Mouse (Mus musculus): ENCODE measurements at regions not wholly inside any gene's neighbourhood (a gene's known extent, or its start where the extent isn't known, plus 50 kb on each side); places are given as distances from the start of the nearest gene placed in this dataset.
"Not testable (repeated sequence)": the region's sequence is repeated elsewhere in the genome, so short reads cannot be mapped to it uniquely, and the experiment has no call there.

DNA sequence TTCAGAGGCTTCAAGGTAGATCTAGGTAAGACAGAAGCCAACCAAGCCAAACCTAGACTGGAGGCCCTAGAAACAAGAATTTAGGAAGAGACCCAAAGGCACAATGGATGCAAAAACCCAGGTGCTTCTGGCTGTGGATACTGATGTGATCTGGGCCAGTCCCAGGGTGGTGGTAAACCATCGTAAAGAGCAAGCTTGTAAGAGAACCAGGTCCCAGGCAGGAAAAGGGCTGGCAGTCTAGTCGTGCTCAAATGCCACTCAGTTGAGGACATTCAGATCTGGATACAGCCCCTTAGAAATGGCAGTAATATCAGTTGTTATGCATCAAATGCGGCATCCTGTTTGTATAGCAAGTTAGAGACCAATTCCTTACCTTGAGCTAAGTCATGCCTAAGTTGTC lies 175.5 kb upstream of the Pkdcc start:
- no peak for DNase-seq (ENCODE audit: low read depth, low spot score)

DNA sequence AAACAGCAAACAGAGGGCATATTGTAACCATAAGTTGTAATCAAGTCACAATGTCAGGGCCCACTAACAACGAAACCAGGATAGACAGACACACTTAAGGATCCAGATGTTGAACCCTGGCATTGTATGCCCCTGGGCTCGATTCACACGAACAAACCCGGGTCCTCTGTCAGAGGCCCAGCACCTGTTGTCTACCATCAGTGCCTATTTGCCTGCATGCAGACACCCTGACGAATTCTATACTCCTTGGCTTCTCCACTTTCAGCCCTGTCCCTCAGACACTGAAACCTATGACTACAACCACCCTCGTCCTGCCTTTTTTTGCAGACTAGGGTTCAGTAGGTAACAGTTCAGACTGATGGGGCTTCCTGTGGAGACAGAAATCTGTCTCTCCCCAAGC lies 170.6 kb upstream of the Pkdcc start:
- DNase-seq (ENCODE audit: low read depth, low spot score), result no peak

DNA sequence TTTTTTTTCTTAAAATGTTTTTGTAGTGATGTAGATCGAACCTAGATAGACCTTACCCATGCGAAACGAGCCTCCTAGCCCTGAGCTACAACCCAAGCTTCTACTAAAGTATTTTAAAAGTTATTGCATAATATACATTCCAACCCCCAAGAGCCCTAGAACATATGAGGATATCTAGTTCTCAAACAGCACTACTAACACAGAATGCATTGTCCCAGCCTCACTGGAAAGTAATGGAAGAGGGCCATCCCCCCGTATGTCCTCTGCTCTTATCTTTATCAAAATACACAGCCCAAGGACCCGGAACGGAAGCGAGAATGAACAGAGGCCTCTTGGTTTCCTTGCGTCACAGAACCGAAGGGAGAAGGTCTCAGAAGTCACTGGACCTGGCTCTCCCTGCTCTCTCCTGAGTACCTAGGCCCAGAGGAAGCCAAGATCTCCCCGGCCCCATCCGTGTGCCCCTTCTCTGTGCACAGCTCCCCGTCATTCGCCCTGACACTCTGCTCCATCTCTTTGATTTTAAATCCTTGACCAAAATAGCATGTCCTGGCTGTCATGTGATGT lies 165.0 kb upstream of the Pkdcc start:
- no peak for DNase-seq (ENCODE audit: low read depth, low spot score)

DNA sequence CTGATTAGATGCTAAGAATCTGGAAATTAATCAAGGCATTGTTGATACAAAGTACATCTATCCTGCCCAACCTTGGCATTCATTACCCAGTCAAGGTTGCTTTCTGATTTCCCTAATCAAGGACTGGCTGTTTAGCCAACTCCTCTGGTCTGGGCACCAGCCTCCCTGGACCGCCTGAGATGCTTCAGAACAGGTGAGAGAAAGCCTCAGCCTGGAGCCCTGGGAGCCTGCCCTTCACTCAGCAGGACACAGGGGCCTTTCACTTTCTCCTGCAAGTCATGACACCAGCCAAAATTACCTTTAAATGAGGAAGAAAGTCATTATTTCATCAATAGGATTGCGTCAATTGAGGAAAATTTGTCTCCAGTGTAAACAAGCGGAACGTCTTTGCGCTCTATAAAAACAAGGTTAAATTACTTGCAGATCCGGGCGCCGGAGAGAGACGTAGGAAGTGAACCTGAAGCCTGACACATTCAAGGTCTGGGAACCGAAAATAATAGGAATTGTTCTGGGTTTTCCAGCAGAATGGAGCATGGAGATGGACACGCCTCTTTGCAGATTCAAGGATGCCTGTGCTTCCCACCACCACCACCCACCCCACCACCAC lies 164.4 kb upstream of the Pkdcc start:
- DNase-seq (ENCODE audit: low read depth, low spot score), result no peak

DNA sequence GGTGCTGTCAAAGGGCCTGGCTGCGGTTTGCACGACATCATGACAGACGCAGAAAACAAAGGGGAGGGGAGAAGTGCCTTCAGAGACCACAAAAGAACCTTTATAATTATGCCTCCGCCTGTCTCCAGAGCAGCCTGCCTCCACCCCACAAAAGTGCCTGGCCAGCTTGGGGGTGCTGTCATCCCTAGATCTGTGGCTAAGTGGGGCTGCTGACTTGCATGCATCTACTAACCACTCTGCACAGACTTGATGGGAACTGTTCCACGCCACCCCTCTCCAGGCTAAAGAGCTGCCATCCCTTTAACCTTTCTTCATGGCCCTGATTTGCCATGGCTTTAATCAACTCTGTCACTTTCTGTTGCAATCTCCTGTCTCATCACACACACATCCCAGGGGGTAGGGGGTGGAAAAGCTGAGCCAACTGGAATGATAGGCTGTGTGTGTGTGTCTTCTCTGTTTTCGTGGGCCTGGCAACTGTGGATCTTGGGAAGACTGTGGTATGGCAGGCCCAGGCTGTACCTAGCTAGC lies 162.4 kb upstream of the Pkdcc start:
- DNase-seq (ENCODE audit: low read depth, low spot score), result no peak

DNA sequence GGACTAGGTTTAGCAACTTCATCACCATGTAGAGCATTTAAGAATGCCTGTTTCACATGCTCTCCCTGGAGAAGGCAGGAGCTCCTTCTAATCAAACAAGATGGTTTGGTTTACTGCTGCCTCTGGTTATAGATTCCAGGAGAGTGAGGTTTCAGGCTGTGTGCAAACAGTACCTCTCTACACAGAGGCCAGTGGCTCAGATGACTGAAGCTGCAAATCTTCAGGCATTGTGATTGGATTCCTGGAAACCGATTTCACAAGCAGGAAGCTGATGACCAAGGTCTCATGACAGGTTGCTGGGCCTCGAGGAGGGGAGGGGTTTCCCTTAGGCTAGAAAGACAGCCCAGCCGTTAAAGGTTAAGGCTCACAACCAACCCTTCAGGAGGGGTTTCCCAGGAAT lies 157.3 kb upstream of the Pkdcc start:
- no peak for DNase-seq (ENCODE audit: low read depth, low spot score)

DNA sequence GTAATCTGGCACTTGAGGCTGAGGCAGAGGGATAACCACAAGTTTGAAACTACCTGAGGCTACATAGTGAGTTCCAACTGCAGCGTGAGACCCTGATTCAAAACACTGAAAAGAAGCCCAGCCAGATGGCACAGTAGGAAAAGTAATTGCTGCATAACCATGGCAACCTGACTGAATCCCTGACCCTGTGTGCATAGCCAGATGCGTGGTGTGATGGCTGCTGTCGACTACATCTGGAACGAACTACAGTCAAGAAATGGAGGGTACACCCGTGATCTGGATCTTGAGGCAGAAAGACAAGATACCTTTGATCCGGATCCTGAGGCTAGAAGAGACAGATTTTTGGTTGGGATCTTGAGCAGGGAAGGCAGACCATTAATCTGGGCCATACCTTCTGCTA lies 153.2 kb upstream of the Pkdcc start:
- DNase-seq (ENCODE audit: low read depth, low spot score), result no peak

DNA sequence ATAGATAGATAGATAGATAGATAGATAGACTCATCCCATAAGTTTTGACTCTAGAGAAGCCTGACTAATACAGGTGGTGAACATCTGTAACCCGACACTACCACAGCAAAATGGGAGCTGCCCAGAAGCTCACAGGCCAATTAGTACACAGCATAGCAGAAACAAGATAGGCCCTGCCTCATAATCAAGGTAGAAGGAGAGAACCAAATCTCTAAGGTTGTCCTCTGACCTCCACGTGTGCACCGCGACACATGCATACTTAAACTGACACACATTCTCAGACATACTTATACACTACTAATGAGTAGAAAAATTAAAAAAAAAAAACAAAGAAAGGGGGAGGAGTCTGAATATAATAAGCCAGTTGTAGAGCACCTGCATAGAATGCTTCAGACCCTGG lies 151.2 kb upstream of the Pkdcc start:
- DNase-seq (ENCODE audit: low read depth, low spot score), result no peak

DNA sequence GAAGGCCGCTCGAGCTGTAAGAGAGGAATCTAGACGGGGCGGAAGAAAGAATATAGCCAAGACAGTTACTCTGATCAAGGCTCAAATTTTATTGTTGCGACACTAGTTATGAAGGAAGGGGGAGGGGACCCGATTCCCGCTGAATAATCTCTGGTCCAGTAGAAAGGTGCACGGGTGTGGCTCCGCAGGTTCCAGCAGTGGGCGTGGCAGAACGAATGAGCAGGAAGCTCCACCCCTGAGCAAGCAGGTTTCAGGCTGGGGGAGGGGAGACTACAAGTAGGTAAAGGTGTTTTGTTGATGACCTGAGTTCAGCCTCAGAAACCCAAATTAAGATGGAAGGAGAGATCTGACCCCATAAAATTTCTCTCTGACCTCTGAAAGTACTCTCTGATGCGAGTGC lies 150.7 kb upstream of the Pkdcc start:
- DNase-seq (ENCODE audit: low read depth, low spot score), result not testable (repeated sequence)

DNA sequence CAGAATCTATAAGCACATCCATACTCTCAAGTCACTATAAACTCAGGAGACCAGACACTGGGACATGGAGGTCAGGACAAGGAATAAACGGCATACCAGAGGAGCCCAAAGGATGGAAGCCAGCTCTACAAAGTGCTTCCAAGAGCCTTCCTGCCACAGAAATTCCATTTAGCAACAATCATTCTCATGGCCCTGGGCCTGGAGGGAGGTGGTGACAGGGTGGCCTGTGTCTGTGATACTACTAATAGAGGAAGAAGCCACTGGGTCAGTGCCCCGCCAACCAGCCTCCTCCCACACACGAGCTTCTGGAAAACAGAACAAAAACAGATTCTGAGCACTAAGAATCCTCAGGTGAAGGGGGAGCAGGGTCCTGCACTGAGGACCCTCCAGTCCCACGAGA lies 145.8 kb upstream of the Pkdcc start:
- DNase-seq (ENCODE audit: low read depth, low spot score), result no peak

DNA sequence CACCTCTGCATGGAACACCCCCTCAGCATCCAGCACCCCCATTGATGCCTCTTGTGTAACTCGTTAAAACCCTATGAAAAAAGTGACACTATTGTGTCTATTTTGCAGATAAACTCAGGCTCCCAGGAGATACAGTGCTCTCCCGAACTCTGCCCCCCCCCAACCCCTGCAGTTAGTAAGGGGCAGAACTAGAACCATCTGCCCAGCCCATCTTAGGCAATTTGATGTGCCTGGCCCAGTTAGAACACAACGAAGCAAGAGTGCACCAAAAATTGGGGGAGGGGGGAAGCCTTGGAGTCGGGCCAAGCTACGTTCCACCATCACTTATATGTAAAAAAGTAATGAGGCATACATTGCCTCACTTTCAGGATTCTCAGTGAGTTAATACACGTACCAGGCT lies 143.3 kb upstream of the Pkdcc start:
- no peak for DNase-seq (ENCODE audit: low read depth, low spot score)

DNA sequence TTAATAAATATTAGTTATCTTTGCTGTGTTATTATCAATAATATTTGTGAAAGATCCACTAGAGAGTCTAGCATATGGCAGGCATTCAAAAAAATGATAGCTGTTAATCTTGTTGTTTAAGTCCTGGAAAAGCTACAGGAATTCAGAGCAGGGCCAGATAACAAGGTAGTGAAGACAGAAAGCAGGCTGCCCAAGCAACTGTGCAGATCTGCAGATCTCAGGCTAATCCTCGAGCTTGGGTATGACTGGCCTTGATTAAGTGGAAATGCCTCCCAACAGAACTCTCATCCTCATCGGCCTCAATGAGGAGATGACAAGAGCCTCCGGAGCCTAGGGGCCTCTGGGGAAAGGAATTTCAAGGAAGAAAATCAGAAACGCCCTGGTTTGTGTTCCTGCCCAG lies 142.9 kb upstream of the Pkdcc start:
- no peak for DNase-seq (ENCODE audit: low read depth, low spot score)

DNA sequence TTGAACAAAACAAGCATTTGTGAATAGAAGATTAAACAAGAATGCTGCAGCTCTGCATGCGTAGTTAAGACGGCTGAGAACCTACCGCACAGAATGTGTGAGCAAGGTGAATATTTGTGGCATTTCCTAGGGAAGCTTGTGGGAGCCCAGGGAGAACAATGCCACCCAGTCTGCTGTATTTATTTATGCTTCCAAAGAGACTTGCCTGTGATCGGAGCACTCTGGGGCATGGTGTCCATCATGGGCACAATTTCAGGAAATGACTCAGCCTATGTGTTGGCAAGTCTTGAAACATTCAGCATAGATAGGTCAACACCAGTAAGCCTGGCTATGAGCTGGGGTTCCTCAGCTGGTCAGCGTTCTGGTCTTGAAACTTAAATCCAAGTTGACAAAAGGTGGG lies 140.2 kb upstream of the Pkdcc start:
- DNase-seq (ENCODE audit: low read depth, low spot score), result no peak

DNA sequence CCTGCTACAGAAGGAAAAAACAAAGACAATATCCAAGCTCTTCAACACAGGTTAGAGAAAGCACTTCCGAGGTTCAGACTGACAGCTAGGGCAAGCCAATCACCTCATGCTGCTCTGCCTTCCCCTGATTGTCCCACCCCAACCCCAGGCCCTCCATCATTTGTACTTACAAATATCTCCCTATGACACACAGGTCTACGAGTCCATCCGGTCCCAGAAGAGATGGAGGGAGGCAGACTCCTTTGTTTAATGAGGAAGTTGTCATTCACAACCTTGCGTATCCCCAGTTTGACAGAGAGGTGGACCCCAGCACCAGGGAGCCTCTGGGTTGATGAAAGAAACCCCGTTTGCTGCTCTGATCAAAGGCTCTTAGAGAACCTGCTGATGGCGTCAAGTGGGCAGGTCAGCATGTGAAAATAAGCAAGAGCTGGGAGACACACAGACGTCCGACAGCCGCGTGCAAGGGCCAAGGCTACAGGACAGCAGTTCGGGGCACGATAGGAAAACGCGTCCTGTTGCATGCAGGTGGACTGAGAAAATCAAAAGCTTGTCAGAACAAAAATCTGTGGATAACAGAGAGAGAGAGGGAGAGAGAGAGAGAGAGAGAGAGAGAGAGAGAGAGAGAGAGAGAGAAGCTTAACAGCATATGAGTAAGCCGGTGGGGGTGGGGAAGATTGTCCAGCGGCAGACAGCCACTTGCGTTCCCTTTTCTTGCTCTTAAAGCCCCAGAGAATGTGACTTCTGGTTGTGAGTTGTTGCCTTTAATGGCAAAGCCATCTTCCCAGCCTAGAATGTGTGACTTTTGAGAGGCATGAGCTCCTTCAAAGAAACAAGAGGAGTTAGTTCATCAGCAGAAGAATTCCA lies 137.1 kb upstream of the Pkdcc start:
- DNase-seq (ENCODE audit: low read depth, low spot score), result no peak

DNA sequence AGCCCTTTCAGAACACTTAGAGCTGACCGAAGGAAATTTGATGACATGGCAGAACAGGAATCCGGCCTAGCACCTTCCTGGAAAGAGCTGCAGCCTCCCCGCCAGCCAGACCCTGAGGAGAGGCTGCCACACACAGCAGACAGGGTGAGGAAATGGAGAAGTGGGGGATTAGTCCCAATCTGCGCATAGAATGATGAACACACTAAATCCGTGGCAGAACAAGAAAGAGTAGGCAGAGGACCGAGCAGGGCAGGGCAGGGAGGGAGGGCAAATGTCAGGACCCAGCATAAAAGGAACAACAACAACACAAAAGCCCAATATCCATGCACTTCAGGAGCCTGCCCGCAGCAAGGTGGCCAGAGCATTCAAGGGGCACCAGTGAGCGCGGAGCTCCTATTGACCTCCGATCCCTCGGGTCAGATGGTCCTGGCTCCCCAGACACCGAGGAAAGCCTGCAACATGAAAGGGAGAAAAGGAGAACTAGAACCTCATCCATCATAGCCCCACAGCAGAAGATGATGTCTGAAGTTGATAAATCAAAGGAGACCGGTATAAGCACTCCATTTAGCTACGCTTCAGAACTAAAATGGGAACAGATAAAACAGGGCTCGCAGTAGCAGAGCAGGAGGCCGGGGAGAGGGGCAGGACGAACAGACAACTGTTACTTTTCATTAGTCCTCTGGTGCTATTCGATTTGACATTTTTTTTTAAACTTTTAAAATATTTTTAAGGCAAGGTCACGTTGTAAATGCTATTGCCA lies 136.3 kb upstream of the Pkdcc start:
- no peak for DNase-seq (ENCODE audit: low read depth, low spot score)

DNA sequence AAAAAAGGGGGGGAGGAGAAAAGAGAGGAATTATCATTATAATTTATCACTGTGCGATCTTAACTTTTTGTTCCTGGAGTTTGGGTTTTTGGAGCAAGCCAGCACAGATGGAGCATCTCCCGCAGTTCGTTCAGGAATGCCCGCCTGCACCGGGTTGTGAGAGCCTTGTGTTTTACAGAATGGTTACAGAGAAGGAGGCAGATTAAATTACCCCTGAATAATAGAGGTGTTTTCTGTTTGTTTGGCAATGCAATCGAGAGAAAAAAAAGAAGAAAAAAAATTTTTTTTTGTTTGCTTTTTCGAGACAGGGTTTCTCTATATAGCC lies 135.8 kb upstream of the Pkdcc start:
- DNase-seq (ENCODE audit: low read depth, low spot score), result no peak

DNA sequence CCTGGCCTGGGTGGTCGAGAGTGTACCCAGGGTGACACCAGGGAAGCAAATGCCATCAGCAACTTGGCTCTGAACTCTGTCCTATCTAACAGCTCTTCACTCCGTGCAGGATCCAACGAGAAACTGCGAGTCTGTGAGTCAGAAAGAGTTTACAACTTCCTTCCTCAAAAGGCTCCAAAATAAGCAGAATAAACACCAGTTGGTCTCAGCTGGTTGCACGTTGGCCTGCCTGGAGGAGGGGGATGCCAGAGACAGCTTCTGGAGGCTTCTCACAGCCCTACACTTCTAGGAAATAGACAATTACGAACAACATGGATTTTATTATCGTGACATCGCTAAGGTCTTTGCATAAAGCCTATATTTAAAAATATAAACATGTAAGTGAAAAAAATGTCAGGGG lies 133.4 kb upstream of the Pkdcc start:
- DNase-seq (ENCODE audit: low read depth, low spot score), result no peak

DNA sequence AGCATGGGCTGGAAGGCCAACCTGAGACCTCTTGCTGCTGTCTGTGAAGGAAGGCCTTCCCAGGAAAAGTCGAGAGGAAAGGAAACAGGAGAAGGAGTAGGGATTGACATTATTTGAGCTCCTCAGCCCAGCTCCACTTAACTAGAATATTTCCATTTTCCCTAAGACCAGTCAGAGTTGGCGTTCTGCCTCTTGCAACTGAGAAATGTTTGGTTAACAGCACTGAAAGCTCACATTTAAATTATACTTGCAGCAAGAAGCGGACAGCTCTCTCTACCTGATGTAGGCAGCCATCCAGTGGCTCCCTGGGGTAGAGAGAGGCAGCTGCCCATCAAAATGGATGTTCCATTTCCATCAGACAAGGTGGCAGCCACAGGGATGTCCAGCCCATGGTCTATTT lies 131.6 kb upstream of the Pkdcc start:
- no peak for DNase-seq (ENCODE audit: low read depth, low spot score)

DNA sequence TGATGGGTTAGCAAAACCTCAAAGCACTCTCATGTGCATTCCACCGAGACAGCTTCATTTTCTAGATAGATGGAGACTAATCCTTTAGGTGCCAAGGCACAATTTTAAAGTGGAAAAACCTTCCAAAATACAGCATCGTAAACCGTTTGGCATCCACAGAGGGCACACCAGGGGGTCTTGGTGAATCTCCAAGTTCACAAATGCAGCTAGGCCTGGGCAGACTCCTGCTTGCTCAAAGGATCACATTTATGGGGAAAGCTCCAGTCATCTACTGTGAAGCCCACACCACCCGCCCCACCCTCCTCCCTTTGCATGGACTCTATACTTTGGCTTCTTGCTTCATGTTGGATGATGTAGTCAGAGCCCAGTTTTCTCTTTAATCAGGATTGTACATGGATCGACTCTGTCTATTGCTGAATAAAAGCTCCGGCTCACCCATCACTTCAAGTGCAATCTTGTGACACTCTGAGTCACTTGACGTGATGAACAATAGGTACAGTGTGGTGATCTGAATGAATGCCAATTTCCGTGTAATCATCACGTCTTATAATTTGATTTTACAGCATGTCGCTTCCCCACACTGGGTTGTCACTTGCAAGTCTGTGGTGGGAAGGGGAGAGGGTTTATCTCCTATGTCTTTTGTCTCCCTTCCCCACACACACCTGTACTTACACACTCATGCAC lies 129.2 kb upstream of the Pkdcc start:
- DNase-seq (ENCODE audit: low read depth, low spot score), result no peak

DNA sequence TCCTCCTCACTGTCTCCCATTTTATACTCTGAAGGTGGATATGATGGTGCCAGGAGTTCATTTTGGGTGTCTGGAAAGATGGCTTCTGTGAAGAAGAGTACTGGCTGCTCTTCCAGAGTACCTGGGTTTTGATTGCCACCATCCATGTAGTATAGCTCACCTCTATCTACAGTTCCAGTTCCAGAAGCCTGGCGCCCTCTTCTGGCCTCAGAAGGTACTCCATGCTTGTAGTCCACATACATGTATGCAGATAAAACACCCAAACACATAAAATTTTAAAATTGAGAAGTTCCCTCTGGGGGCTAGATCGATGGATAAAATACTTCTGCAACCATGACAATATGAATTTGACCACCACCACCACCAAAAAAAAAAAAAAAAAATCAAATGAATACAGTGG lies 128.4 kb upstream of the Pkdcc start:
- DNase-seq (ENCODE audit: low read depth, low spot score), result peak; percentile 3

DNA sequence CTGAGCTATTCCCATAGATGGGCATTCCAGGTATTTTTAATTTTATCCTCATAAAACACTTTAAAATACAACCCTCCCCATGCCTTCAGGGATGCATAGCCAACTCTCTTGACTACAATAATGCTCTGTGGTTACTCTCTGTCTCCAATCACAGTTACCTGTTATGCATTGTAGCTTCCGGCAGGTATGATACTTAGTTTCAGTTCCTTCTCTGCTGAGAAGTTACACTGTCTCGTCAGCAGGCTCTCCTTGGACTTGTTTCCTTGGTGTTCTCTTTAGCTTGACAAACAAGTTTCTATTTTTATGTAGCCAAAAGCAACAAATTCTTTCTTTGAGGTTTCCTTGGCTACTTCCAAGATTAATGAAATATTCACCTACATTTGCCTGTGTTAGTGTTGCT lies 126.6 kb upstream of the Pkdcc start:
- DNase-seq (ENCODE audit: low read depth, low spot score), result no peak
